Mouse (Mus musculus) induced T-regulatory cell, adult 2 months (primary cell): ENCODE measurements around the gene Ncoa5.
A peak's percentile ranks its signal among the peaks of the same experiment; 100 is the strongest.

Experiments used
- DNase-seq: peaks from one replicate; pipeline ENCODE4 v3.0.0-alpha.2; 2012; ENCODE audit warnings: low read depth

The Ncoa5 gene

DNA sequence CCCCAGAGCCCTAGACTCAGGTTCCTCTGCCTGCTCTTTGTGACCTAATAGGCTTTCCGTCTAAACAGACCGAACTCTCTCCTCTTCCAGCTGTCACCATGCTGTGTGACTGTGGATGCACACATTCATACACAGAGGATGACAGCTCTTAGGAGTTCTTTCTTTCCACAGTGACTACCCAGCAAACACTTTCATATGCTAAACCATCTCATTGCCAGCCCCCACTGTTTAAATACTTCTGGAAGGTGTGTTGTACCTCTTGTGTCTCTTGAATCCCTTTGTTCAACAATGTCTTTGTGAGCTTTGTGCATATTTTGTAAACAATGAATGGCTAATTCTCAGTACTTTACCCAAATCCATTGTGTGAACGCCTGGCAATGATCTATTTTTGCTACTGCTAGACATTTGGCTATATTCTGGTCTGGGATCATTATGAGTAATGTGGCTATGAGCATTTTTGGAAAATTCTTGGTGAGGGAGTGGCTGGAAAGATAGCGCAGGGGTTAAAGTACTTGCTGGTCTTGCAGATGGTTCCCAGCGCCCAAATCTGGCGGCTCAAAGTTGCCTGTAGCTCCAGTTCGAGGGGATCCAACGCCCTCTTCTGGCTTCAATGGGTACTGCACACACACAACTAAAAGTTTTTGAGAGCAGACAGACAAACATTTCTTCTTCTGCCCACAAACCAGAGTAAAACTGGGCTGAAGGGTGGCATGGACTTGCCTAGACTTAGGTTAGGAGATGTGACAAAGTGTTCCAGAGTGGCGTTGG is 76.9 kb downstream of the Ncoa5 start:
- DNase-seq, result no peak

DNA sequence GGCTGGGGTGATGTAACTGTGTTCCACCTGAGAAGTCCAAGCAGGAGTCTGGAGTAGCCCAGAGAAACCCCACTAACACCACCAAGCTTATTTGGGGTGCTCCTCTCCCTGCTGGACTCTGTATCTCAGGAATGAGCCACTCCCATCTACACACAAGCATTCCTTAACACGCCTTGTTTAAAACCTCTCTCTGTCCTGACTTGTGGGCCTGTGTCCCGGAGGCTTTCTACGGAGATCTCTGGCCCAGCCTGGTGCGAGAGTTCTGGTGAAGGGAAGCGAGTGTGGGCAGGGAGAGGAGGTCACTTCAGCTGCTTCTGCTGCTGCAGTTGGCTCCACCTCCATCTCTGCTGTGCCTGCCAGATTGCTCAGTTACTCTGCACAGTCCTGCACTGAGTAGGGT is 78.5 kb downstream of the Ncoa5 start:
- DNase-seq, result no peak

DNA sequence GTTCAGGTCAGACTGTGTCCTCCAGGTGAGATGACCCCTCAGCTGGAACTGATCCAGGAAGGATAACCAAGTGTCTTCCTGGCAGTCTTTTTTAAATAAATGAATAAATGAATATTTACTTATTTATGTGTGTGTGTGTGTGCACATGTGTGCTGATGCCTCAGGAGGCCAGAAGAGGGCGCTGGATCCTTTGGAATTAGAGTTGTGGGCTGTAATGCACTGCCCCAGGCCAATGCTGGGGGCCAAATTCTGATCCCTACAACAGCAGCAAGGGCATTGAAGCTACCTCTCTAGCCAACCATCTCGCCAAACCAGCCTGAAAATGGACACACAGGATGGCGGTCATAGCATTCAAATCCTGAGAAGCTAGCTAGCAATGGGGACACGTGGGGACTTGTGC is 78.9 kb downstream of the Ncoa5 start:
- no peak for DNase-seq

DNA sequence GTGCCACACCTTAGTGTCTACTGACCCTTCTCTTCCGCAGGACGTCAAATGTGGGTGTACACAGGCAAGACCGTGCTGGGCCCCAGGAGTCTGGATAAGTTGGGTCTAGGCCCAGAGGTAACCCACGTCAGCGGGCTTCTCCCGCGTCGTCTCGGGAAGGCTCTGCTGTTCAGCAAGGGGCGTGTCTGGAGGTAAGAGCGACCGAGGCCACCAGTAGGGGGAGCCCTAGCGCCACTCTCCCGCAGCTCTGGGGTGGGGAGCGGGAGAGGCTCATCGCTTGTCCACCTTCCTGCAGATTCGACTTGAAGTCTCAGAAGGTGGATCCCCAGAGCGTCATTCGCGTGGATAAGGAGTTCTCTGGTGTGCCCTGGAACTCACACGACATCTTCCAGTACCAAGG is 81.4 kb downstream of the Ncoa5 start:
- DNase-seq, result peak; percentile 88

DNA sequence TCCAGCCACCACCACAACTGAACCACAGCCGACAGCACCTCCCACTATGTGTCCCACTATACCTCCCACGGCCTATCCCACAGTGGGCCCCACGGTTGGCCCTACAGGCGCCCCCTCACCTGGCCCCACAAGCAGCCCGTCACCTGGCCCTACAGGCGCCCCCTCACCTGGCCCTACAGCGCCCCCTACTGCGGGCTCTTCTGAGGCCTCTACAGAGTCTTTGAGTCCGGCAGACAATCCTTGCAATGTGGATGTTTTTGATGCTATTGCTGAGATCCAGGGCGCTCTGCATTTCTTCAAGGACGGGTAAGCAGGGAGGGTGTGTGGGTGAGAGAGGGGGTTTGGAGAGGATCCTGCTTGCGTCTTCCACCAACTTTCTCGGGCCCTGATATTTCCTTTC is 82.2 kb downstream of the Ncoa5 start:
- DNase-seq, result peak; percentile 76

DNA sequence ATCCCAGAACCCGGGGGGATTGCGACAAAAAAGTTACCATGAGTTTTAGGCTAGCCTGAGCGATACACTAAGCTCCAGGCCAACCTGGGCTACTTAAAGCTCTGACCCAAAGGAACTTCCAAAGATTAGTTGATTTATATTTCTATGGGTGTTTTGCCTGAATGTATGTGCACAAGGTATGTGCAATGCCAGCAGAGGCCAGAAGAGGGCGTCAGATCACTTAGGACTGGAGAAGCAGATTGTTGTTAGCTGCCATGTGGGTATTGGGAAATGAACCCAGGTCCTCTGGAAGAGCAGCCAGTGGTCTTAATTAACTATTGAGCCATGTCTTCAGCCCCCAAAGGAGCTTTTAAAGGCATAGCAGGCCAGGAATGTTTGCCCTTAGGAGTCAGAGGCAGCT is 82.9 kb downstream of the Ncoa5 start:
- DNase-seq, result peak; percentile 66

DNA sequence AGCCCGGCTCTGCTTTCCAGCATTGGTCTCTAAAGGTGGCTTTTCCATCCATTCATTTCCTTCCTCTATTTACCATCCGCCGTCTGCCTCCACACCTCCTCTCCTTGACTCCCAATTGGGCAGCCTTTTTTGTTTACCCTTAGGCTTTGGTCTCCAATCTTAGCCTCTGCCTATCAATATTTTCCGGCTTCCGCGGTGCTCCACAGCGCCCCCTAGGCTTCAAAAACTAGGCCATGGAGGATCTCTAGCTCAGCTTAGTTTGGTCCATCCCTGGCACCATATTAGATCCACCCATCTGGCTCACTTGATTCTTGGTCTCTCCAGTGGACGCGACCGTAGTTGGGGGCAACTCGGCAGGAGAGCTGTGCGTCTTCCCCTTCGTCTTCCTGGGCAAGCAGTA is 84.2 kb downstream of the Ncoa5 start:
- peak; percentile 74 for DNase-seq
